23 mouse cellular contexts compared by ENCODE assay signal in the genomic region with DNA sequence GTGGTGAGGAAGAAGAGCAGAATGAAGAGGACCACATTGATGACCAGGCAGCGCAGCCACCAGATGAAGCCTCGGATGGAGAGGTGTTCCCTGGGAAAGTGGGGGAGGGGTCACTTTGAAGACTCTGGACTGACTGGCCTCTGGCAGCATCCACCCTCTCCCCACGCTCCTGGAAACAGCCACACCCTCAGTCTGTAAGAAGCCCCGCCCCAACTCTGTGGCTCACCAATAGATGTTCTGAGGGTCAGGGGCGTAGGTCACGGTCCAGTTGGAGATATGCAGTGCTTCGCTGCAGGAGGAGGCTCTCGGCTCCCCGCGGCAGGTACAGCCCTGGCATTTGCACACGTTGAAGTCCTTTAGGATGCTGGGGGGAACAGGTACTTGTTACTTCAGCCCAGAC. TPM values are rescaled to one million over a fixed set of nuclear protein-coding genes. Genes with fewer than 3 reads are reported as not detected.
"Had no signal": no experiment of that assay in that cellular context is flagged by ENCODE, and none has a peak within 500 bp of the region (broad histone marks: within the 10 kb centered on the region; RNA-seq: fewer than 3 reads in every experiment).

No protein-coding gene starts in this region.

- H3K4me2 ChIP-seq: limb, embryonic 13.5 days; liver, embryonic 12.5 days; liver, embryonic 15.5 days; lung, embryonic 15.5 days; midbrain, embryonic 13.5 days; stomach, embryonic 15.5 days had no signal

- ATAC-seq: liver, embryonic 12.5 days; midbrain, embryonic 13.5 days had no signal

- H3K27me3 ChIP-seq: limb, embryonic 13.5 days; liver, embryonic 12.5 days; liver, embryonic 15.5 days; lung, embryonic 15.5 days; midbrain, embryonic 13.5 days; stomach, embryonic 15.5 days had no signal

- H3K4me3 ChIP-seq: layer of hippocampus, adult 2 months; limb, embryonic 10.5 days; limb, embryonic 13.5 days; liver, embryonic 12.5 days; liver, embryonic 15.5 days; lung, embryonic 15.5 days; midbrain, embryonic 13.5 days; stomach, embryonic 15.5 days had no signal

- H3K9me3 ChIP-seq: limb, embryonic 10.5 days; limb, embryonic 13.5 days; liver, embryonic 12.5 days; liver, embryonic 15.5 days; lung, embryonic 15.5 days; midbrain, embryonic 13.5 days; stomach, embryonic 15.5 days had no signal

- DNase-seq: kidney, adult 11 months; kidney, adult 8-10 months; kidney, postnatal 25 days; layer of hippocampus, adult 9-11 months; liver; lung, adult 18-20 months; lung, postnatal 14 days; lung, postnatal 4 days; right cerebral cortex, adult 18-20 months; right cerebral cortex, postnatal 14 days; spleen, adult 18-20 months; thymus, adult 2 months; thymus, postnatal 14 days; thymus, postnatal 4 days had no signal

- H3K9ac ChIP-seq: limb, embryonic 13.5 days; liver, embryonic 12.5 days; liver, embryonic 15.5 days; lung, embryonic 15.5 days; midbrain, embryonic 13.5 days; stomach, embryonic 15.5 days had no signal

- H3K27ac ChIP-seq: layer of hippocampus, adult 2 months; limb, embryonic 10.5 days; limb, embryonic 13.5 days; liver, embryonic 12.5 days; liver, embryonic 15.5 days; lung, embryonic 15.5 days; midbrain, embryonic 13.5 days; stomach, embryonic 15.5 days had no signal

- H3K4me1 ChIP-seq: limb, embryonic 13.5 days; lung, embryonic 15.5 days; midbrain, embryonic 13.5 days had no signal

RNA-seq across cellular contexts. Expression of a gene that starts 7.0 kb away (rescaled TPM):
- polyA plus RNA-seq: neural tube, embryonic 14.5 days had no signal
